Mouse (Mus musculus) embryo, embryonic 9.5 days (tissue): ENCODE measurements around the gene Chrna1.
"Not testable (repeated sequence)": the region's sequence is repeated elsewhere in the genome, so short reads cannot be mapped to it uniquely, and the experiment has no call there.

ENCODE experiments used
- DNase-seq: peaks from one replicate; pipeline ENCODE4 v3.0.0-alpha.2; 2017; ENCODE audit errors: extremely low spot score

Chrna1 gene

GRCm38 (mm10) chr2:73557956-73558355 lies 22.2 kb downstream of the Chrna1 start:
- DNase-seq = no peak

GRCm38 (mm10) chr2:73557061-73557460 lies 23.1 kb downstream of the Chrna1 start:
- DNase-seq = not testable (repeated sequence)

- DNase-seq = no peak
Measured at GRCm38 (mm10) chr2:73554389-73554788, 25.7 kb downstream of the Chrna1 start.

GRCm38 (mm10) chr2:73552926-73553325 lies 27.2 kb downstream of the Chrna1 start:
- DNase-seq = no peak

- no peak for DNase-seq
Measured at GRCm38 (mm10) chr2:73550725-73551124, 29.4 kb downstream of the Chrna1 start.

- no peak for DNase-seq
Measured at GRCm38 (mm10) chr2:73548542-73548941, 31.6 kb downstream of the Chrna1 start.

GRCm38 (mm10) chr2:73547256-73547655 lies 32.9 kb downstream of the Chrna1 start:
- no peak for DNase-seq

- DNase-seq = peak; percentile 36
Measured at GRCm38 (mm10) chr2:73545556-73545955, 34.6 kb downstream of the Chrna1 start.

- no peak for DNase-seq
Measured at GRCm38 (mm10) chr2:73540450-73541162, 39.5 kb downstream of the Chrna1 start.

GRCm38 (mm10) chr2:73539697-73540096 lies 40.4 kb downstream of the Chrna1 start:
- DNase-seq = no peak

- no peak for DNase-seq
Measured at GRCm38 (mm10) chr2:73539141-73539540, 41.0 kb downstream of the Chrna1 start.

GRCm38 (mm10) chr2:73538590-73538989 lies 41.5 kb downstream of the Chrna1 start:
- no peak for DNase-seq

GRCm38 (mm10) chr2:73536091-73536783 lies 43.9 kb downstream of the Chrna1 start:
- DNase-seq = no peak

GRCm38 (mm10) chr2:73534720-73535119 lies 45.4 kb downstream of the Chrna1 start:
- no peak for DNase-seq

- no peak for DNase-seq
Measured at GRCm38 (mm10) chr2:73530487-73530886, 49.7 kb downstream of the Chrna1 start.

GRCm38 (mm10) chr2:73529356-73530330 lies 50.5 kb downstream of the Chrna1 start, which contains the start of gene Wipf1:
Wipf1 (minus strand) TSS chr2:73529734.
- peak; percentile 81 for DNase-seq

- peak; percentile 68 for DNase-seq
Measured at GRCm38 (mm10) chr2:73528516-73529355, 51.4 kb downstream of the Chrna1 start.

- DNase-seq = no peak
Measured at GRCm38 (mm10) chr2:73527956-73528355, 52.2 kb downstream of the Chrna1 start.

GRCm38 (mm10) chr2:73526691-73527090 lies 53.4 kb downstream of the Chrna1 start:
- DNase-seq = no peak

GRCm38 (mm10) chr2:73522891-73523290 lies 57.2 kb downstream of the Chrna1 start:
- no peak for DNase-seq

GRCm38 (mm10) chr2:73522336-73522735 lies 57.8 kb downstream of the Chrna1 start:
- DNase-seq = no peak
